Mouse (Mus musculus): ENCODE measurements around the gene Aicda.

DNA sequence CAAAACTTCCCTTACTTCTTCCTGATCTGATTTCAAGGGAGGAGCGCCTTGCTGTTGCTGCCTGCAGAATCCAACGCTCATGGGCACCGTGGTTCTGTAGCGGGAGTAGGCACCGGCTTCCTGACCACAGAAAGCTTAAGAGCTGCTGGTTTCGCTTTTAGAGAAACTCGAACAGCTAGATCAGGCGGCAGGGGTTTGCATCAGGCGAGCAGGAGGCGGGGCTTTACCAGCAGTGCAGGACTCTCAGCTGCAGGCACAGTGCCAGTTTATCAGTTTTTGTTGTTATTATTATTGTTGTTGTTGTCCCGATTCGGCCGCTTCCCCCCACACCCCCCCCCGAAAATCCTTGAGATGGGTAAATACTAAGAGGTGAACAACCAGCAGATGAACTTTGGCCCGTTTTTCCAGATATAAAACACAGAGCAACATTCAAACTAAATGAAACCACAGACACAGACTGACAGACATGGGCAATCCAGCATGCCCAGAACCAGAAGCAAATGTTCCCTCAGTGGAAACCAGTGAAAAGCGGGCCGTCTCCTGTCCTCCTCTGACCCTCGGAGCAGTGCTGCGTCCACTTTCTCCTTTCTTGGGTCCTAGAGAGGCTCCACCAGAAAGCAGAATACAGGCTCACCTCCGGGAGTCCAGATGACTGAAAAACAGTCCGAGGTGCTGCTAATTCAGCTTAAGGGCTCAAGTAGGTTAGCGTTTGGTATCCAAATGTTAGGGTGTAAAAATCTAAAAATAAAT is 48.8 kb downstream of the Aicda start, which contains the start of gene Apobec1:
- TF ChIP-seq CTCF (IDR thresholded peaks at IDR 0.05; ENCODE audit: low read depth) (no peak), EP300 (IDR thresholded peaks at IDR 0.05; ENCODE audit: low read depth) (no peak)

Measured in liver, embryonic 14.5 days (tissue).